ENCODE assay signal across 14 mouse cellular contexts in the genomic region with DNA sequence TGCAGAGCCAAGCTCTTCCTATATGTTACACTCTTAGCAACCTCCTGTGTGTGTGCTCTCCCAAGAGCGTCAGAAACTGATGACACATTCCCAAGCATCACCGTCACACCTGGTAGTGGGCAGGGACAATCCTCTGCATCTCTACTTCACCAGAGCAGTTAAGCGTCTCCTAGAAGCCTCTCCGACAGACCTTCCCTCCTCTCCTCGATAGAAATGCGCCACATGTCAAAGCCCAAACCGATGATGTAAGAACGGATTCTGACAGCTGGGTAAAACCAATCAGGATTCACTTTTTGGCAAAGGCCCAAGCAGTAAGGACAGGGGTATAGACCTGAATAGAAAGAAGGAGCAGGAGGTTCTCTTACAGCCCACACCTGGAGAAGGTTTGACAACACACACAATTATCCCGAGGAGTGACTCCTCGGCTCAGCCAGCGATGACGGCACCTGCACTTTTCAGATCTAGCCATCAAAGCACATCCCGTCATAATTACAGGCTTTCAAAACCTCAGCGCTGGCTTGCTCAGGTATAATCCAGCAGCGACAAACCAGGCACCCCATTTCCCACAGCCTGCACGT. TPM values are rescaled to one million over a fixed set of nuclear protein-coding genes. Genes with fewer than 3 reads are reported as not detected.
A peak's percentile ranks its signal among the peaks of the same experiment; 100 is the strongest.
DNase-seq lines count a peak whose midpoint lies in the region; ATAC-seq and TF ChIP-seq lines count a peak whose summit lies in the region.
"Had no signal": no experiment of that assay in that cellular context is flagged by ENCODE, and none has a peak within 500 bp of the region (broad histone marks: within the 10 kb centered on the region; RNA-seq: fewer than 3 reads in every experiment).

No protein-coding gene starts in this region.

- no peaks in the 10 kb centered on the region for H3K9me3 ChIP-seq in embryonic facial prominence, embryonic 14.5 days (ENCODE audit: control insufficient read depth, low read length)
- H3K9me3 ChIP-seq in hindbrain, postnatal 0 days (ENCODE audit: low read length), result no peaks in the 10 kb centered on the region
- H3K9me3 ChIP-seq in lung, postnatal 0 days (ENCODE audit: low read length), result no peaks in the 10 kb centered on the region
- H3K9me3 ChIP-seq: limb, embryonic 13.5 days; liver, embryonic 15.5 days had no signal

- peak; percentile 84 for ATAC-seq in embryonic facial prominence, embryonic 14.5 days (ENCODE audit: low read depth)
- peak; percentile 41; the same call in 1 of the 2 replicates for ATAC-seq in hindbrain, postnatal 0 days
- no peak for ATAC-seq in monocyte, adult 5-6 weeks (replicated peaks; ENCODE audit: insufficient number of reproducible peaks, low FRiP score, low TSS enrichment, poor library complexity, severe bottlenecking)
- no peak for ATAC-seq in lung, postnatal 0 days

- no peaks in the 10 kb centered on the region for H3K36me3 ChIP-seq in embryonic facial prominence, embryonic 14.5 days (ENCODE audit: control insufficient read depth, insufficient read depth, low read length)
- H3K36me3 ChIP-seq in hindbrain, postnatal 0 days (ENCODE audit: insufficient read depth, low read length), result no peaks in the 10 kb centered on the region
- H3K36me3 ChIP-seq in lung, postnatal 0 days (ENCODE audit: insufficient read depth, low read length), result no peaks in the 10 kb centered on the region
- H3K36me3 ChIP-seq: limb, embryonic 13.5 days; liver, embryonic 15.5 days had no signal

- DNase-seq in layer of hippocampus, adult 2 months (ENCODE audit: low spot score in 2 of 2), result no peak
- DNase-seq in layer of hippocampus, adult 18-20 months (ENCODE audit: low spot score in 2 of 2), result no peak
- peak; percentile 78 for DNase-seq in brain, adult 2 months (ENCODE audit: low read depth, low spot score)
- peak; percentile 71 for DNase-seq in embryonic facial prominence, embryonic 14.5 days (ENCODE audit: low spot score)
- peak; percentile 44 for DNase-seq in hindbrain, postnatal 0 days (ENCODE audit: low spot score)
- DNase-seq in lung, postnatal 0 days (ENCODE audit: low spot score), result no peak
- no peak for DNase-seq in heart, adult 18-20 months
- DNase-seq: cerebellum, adult 2 months; heart, adult 11 months; lung, postnatal 14 days; thymus, postnatal 14 days had no signal

- H3K4me3 ChIP-seq in layer of hippocampus, adult 2 months, result peak overlapping the region; percentile 27
- no peak overlapping the region for H3K4me3 ChIP-seq in embryonic facial prominence, embryonic 14.5 days (ENCODE audit: low read depth, low read length)
- no peak overlapping the region for H3K4me3 ChIP-seq in hindbrain, postnatal 0 days (ENCODE audit: low read length)
- H3K4me3 ChIP-seq in lung, postnatal 0 days (ENCODE audit: low read depth, low read length), result no peak overlapping the region
- H3K4me3 ChIP-seq: limb, embryonic 13.5 days; liver, embryonic 15.5 days had no signal

- no peak overlapping the region for H3K4me2 ChIP-seq in embryonic facial prominence, embryonic 14.5 days (ENCODE audit: low read depth, low read length)
- no peak overlapping the region; the same call in 1 of the 2 replicates for H3K4me2 ChIP-seq in hindbrain, postnatal 0 days (ENCODE audit: low read depth, low read length)
- H3K4me2 ChIP-seq in lung, postnatal 0 days (replicated peaks; ENCODE audit: low read depth, low read length), result no peak overlapping the region
- H3K4me2 ChIP-seq: limb, embryonic 13.5 days; liver, embryonic 15.5 days had no signal

- TF ChIP-seq CTCF in layer of hippocampus, adult 2 months (conservative IDR thresholded peaks at IDR 0.05), result no peak
- TF ChIP-seq CTCF in hindbrain, postnatal 0 days (IDR thresholded peaks at IDR 0.05; ENCODE audit: low read depth), result no peak
- TF ChIP-seq CTCF in lung, postnatal 0 days (IDR thresholded peaks at IDR 0.05), result no peak

- TF ChIP-seq EP300 in lung, postnatal 0 days (IDR thresholded peaks at IDR 0.05), result no peak

- H3K27me3 ChIP-seq in embryonic facial prominence, embryonic 14.5 days (replicated peaks; ENCODE audit: control insufficient read depth, insufficient read depth, low read length), result no peaks in the 10 kb centered on the region
- H3K27me3 ChIP-seq in hindbrain, postnatal 0 days (ENCODE audit: insufficient read depth, low read length), result no peaks in the 10 kb centered on the region
- no peaks in the 10 kb centered on the region for H3K27me3 ChIP-seq in lung, postnatal 0 days (replicated peaks; ENCODE audit: insufficient read depth, low read length)
- H3K27me3 ChIP-seq: limb, embryonic 13.5 days; liver, embryonic 15.5 days had no signal

- no peak overlapping the region for H3K9ac ChIP-seq in embryonic facial prominence, embryonic 14.5 days (ENCODE audit: low read depth, low read length)
- no peak overlapping the region for H3K9ac ChIP-seq in hindbrain, postnatal 0 days (replicated peaks; ENCODE audit: low read length)
- H3K9ac ChIP-seq in lung, postnatal 0 days (replicated peaks; ENCODE audit: low read depth), result no peak overlapping the region
- H3K9ac ChIP-seq: limb, embryonic 13.5 days; liver, embryonic 15.5 days had no signal

- WGBS in embryonic facial prominence, embryonic 14.5 days, result 65% methylated on average over 16 of the region's 16 CpGs
- 72% methylated on average over 16 of the region's 16 CpGs for WGBS in hindbrain, postnatal 0 days
- WGBS in lung, postnatal 0 days, result 76% methylated on average over 16 of the region's 16 CpGs

- peak overlapping the region; percentile 64; the same call in 1 of the 2 replicates for H3K27ac ChIP-seq in layer of hippocampus, adult 2 months
- H3K27ac ChIP-seq in embryonic facial prominence, embryonic 14.5 days (replicated peaks; ENCODE audit: low read depth, low read length), result no peak overlapping the region
- no peak overlapping the region for H3K27ac ChIP-seq in hindbrain, postnatal 0 days
- no peak overlapping the region for H3K27ac ChIP-seq in lung, postnatal 0 days (ENCODE audit: low read length)
- H3K27ac ChIP-seq: limb, embryonic 13.5 days; liver, embryonic 15.5 days had no signal

- peaks cover 22% of the 10 kb centered on the region for H3K4me1 ChIP-seq in embryonic facial prominence, embryonic 14.5 days (ENCODE audit: control insufficient read depth, insufficient read depth, low read length)
- H3K4me1 ChIP-seq in hindbrain, postnatal 0 days (ENCODE audit: insufficient read depth, low read length), result peaks cover 7% of the 10 kb centered on the region; the same call in 1 of the 2 replicates
- no peaks in the 10 kb centered on the region; the same call in 1 of the 2 replicates for H3K4me1 ChIP-seq in lung, postnatal 0 days (ENCODE audit: insufficient read depth, low read depth, low read length)
- H3K4me1 ChIP-seq: liver, embryonic 15.5 days had no signal

RNA-seq across cellular contexts. Expression of a gene that starts 26.9 kb away (rescaled TPM):
- total RNA-seq in layer of hippocampus, adult 2 months (2021), result 10 to 100 TPM; 17.7 to 20.2 TPM
- total RNA-seq in layer of hippocampus, adult 18-20 months (2021), result 10 to 100 TPM; 18.7 to 23.6 TPM
- polyA plus RNA-seq in embryonic facial prominence, embryonic 14.5 days (2014; fragmentation: Nextera tagmentation; extraction: Ambion mirVana), result 31.4 and 34.7 TPM in 2 replicates
- total RNA-seq in hindbrain, postnatal 0 days (2014; rRNA removed), result 24.1 and 28.9 TPM in 2 replicates
- 23.2 and 23.4 TPM in 2 replicates for polyA plus RNA-seq in hindbrain, postnatal 0 days (2015; fragmentation: Nextera tagmentation; extraction: Ambion mirVana)
- total RNA-seq in monocyte, adult 5-6 weeks (2017), result 6.8 to 21.3 TPM (median 8.5 TPM) in 3 replicates
- polyA plus RNA-seq in lung, postnatal 0 days (2015; fragmentation: Nextera tagmentation; extraction: Ambion mirVana), result 6.5 and 7.9 TPM in 2 replicates
- total RNA-seq in heart, adult 18-20 months (2021), result 10 to 100 TPM; 11.7 to 15.8 TPM

Comparison
In these comparisons a context has a peak if more than half of its experiments do, and no peak if none do; other contexts are left out.
1. DNase-seq: peak in brain, adult 2 months (single experiment), embryonic facial prominence, embryonic 14.5 days (single experiment) and hindbrain, postnatal 0 days (single experiment); none in layer of hippocampus, adult 2 months (0 of 2), layer of hippocampus, adult 18-20 months (0 of 2), lung, postnatal 0 days (single experiment) and heart, adult 18-20 months (0 of 2).
2. ATAC-seq: peak in embryonic facial prominence, embryonic 14.5 days (single experiment) and hindbrain, postnatal 0 days (single experiment); none in monocyte, adult 5-6 weeks (single experiment) and lung, postnatal 0 days (single experiment).